Mouse (Mus musculus): ENCODE data around the gene Anxa11. TPM values are rescaled to one million over a fixed set of nuclear protein-coding genes. Genes with fewer than 3 reads are reported as not detected.
"Not testable (repeated sequence)": the region's sequence is repeated elsewhere in the genome, so short reads cannot be mapped to it uniquely, and the experiment has no call there.

Gene Anxa11
- polyA plus RNA-seq, 1 experiment = 12.9 TPM

DNA sequence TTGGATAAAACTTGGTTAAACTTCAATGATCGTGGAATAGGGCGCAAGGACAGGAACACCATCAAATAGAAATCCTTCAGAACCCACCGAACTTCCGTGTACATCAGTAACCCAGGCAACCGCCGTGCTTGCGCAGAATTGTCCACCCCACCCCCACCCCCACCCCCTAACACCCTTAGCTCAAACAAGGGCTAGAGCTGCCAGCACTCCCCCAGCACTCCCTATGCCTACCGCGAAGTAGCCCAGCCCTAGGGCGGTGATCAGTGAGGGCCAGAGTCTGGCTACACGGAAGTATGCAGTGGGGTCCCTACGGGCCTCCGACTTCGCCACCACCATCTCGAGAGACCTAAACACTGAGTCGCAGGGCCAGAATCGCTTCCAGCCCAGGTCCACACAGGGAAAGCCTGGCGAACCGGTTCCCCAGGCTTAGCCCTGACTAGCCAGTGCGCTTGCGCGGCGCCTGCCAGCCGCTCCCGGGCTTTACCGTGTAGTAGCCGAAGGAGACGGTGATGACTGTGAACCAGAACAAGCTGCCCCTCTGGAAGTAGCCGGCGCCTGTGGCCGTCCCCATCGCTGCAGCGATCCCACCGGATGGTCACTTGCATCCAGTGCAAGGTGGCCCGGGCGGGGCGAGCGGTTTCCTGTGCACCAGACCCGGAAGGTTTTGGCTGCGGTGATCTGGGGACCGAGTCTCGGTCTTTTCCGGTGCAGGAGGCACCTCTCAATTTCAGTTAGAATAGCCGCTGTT, 85.0 kb downstream of the Anxa11 start:
- WGBS = no CpG with 5 or more reads among the region's 44 CpGs
- H3K4me3 ChIP-seq (replicated peaks; ENCODE audit: insufficient read depth, low read depth, low read length); H3K27ac ChIP-seq (ENCODE audit: insufficient read depth, low read length); H3K4me1 ChIP-seq (ENCODE audit: control insufficient read depth, insufficient read depth, low read length); DNase-seq; H3K27me3 ChIP-seq (ENCODE audit: control insufficient read depth, insufficient read depth, low read length): not testable (repeated sequence)

- H3K27ac ChIP-seq (ENCODE audit: insufficient read depth, low read length); H3K4me1 ChIP-seq (ENCODE audit: control insufficient read depth, insufficient read depth, low read length); DNase-seq; H3K4me3 ChIP-seq (replicated peaks; ENCODE audit: insufficient read depth, low read depth, low read length); H3K27me3 ChIP-seq (ENCODE audit: control insufficient read depth, insufficient read depth, low read length): not testable (repeated sequence)
- no CpG with 5 or more reads among the region's 10 CpGs for WGBS
These were observed 85.6 kb downstream of the Anxa11 start, which contains the start of gene Tmem254a for GRCm38 (mm10) chr14:25927562-25927881. Gene Tmem254a, minus strand, starts transcription at chr14:25927672.

Other genes starting within 250 kb of the Anxa11 start
- gene Ppif, start 148.0 kb upstream of the Anxa11 start, polyA plus RNA-seq (2012; rRNA removed) = 62.7 and 63.3 TPM in 2 replicates
- 67.3 and 71.4 TPM in 2 replicates for gene Zcchc24, start 73.1 kb upstream of the Anxa11 start, polyA plus RNA-seq (2012; rRNA removed)
- gene Plac9a, start 60.9 kb downstream of the Anxa11 start, polyA plus RNA-seq (2012; rRNA removed) = 0.27 TPM in 1 of 2 replicates, not detected in the other
- gene Tmem254a, start 85.5 kb downstream of the Anxa11 start, polyA plus RNA-seq (2012; rRNA removed) = 2.0 and 2.6 TPM in 2 replicates
- 0.15 TPM in 1 of 2 replicates, not detected in the other for gene Cphx1, start 96.1 kb downstream of the Anxa11 start, polyA plus RNA-seq (2012; rRNA removed)
- gene Duxbl1, start 136.4 kb downstream of the Anxa11 start, polyA plus RNA-seq (2012; rRNA removed) = 1.2 and 1.6 TPM in 2 replicates
- gene Gm9780, start 200.6 kb downstream of the Anxa11 start, polyA plus RNA-seq (2012; rRNA removed) = 1.5 and 5.1 TPM in 2 replicates
- gene Tmem254c, start 225.2 kb downstream of the Anxa11 start, polyA plus RNA-seq (2012; rRNA removed) = 0.13 and 3.7 TPM in 2 replicates
- gene Cphx2, start 239.4 kb downstream of the Anxa11 start, polyA plus RNA-seq (2012; rRNA removed) = not detected in 2 replicates
- gene Cphx3, start 240.1 kb downstream of the Anxa11 start, polyA plus RNA-seq (2012; rRNA removed) = not detected in 2 replicates